Mouse (Mus musculus) liver, embryonic 14 days (tissue): ENCODE data around the gene Znrf4. TPM values are rescaled to one million over a fixed set of nuclear protein-coding genes. Genes with fewer than 3 reads are reported as not detected.

Source experiments
- polyA plus RNA-seq: library from polyadenylated mRNA; depleted of rRNA; stranded (reverse); fragments of >200 nt; gene quantifications from 2 replicates; pipeline ENCODE4 v1.2.3, GENCODE M21; 2012; rRNA removed

The Znrf4 gene
- polyA plus RNA-seq = not detected in 2 replicates

DNA sequence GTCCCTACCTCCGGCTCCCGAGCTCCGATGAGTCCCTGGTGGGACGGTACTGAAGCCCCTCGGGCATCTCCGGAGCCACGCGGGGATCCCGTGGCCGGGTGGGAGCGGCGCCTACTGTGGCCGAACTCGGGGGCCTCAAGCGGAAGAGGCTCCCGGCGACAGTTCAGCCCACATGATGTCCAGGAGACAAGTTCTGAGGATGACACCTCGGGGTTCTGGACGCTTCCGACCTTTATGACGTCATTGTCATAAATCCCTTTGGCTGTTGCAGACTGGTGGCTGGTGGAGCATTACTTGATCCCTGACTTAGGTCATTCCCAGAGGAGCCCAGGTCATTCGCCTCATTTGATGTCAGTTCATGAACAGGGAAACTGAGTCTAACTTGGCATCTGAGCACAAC, at the start of gene Znrf4:
TSS of gene Znrf4 (minus strand) at position 122 of the 400 bp plus-strand sequence.

GRCm38 (mm10) chr17:56554122-56554551, 41.9 kb upstream of the Znrf4 start, which contains the start of gene Gm20219:
TSS of gene Gm20219 (minus strand) at chr17:56554387.

DNA sequence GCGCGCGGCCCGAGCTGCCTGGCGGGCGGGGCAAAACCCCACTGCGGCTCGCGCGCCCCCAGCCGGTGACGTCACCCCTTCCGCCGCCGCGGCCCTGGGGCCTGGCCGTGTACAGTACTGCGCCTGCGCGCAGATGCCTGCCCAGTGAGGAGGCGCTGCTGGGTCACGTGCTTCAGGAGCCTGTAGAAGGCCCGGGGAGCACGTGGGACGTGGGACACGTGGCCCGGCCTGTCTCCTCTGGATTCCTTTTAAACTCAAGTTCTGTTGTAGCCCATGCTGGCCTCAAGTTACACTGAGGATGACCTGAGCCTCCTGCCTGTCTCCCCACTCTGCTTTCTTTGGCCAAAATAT, 35.9 kb downstream of the Znrf4 start, which contains the start of gene Ptprs:
TSS of gene Ptprs (minus strand) at position 82 of the 351 bp plus-strand sequence.

Other genes starting within 250 kb of the Znrf4 start
- gene Ticam1, start 235.6 kb downstream of the Znrf4 start, polyA plus RNA-seq = 4.4 and 4.8 TPM in 2 replicates
- 7.2 and 8.9 TPM in 2 replicates for gene Plin3, start 219.6 kb downstream of the Znrf4 start, polyA plus RNA-seq
- gene Arrdc5, start 212.1 kb downstream of the Znrf4 start, polyA plus RNA-seq = not detected in 2 replicates
- 82.5 and 93.9 TPM in 2 replicates for gene Uhrf1, start 209.1 kb downstream of the Znrf4 start, polyA plus RNA-seq
- 3.6 and 4.1 TPM in 2 replicates for gene Kdm4b, start 186.4 kb downstream of the Znrf4 start, polyA plus RNA-seq
- gene Ptprs, start 35.9 kb downstream of the Znrf4 start, polyA plus RNA-seq = 14.6 and 17.6 TPM in 2 replicates
- 0.24 and 0.25 TPM in 2 replicates for gene Gm20219, start 42.0 kb upstream of the Znrf4 start, polyA plus RNA-seq
- 37.3 and 41.5 TPM in 2 replicates for gene Safb2, start 72.2 kb upstream of the Znrf4 start, polyA plus RNA-seq
- gene Safb, start 72.4 kb upstream of the Znrf4 start, polyA plus RNA-seq = 46.8 and 47.3 TPM in 2 replicates
- 81.6 and 101 TPM in 2 replicates for gene 2410015M20Rik, start 97.3 kb upstream of the Znrf4 start, polyA plus RNA-seq
- 1,924 and 1,951 TPM in 2 replicates for gene Rpl36, start 101.0 kb upstream of the Znrf4 start, polyA plus RNA-seq
- gene Lonp1, start 114.5 kb upstream of the Znrf4 start, polyA plus RNA-seq = 43.5 and 46.6 TPM in 2 replicates
- gene Catsperd, start 115.7 kb upstream of the Znrf4 start, polyA plus RNA-seq = 0.31 and 0.44 TPM in 2 replicates
- 39.4 and 43.3 TPM in 2 replicates for gene Ranbp3, start 160.9 kb upstream of the Znrf4 start, polyA plus RNA-seq
- 104 and 123 TPM in 2 replicates for gene Ndufa11, start 205.3 kb upstream of the Znrf4 start, polyA plus RNA-seq
- 2.4 and 2.5 TPM in 2 replicates for gene Vmac, start 205.6 kb upstream of the Znrf4 start, polyA plus RNA-seq
- gene Nrtn, start 245.1 kb upstream of the Znrf4 start, polyA plus RNA-seq = 1.0 and 1.2 TPM in 2 replicates